Mouse (Mus musculus) CH12.LX (cell line): Measurements from ENCODE around the gene 4931429L15Rik. TPM values are rescaled to one million over a fixed set of nuclear protein-coding genes. Genes with fewer than 3 reads are reported as not detected.

ENCODE experiments used
- DNase-seq: peaks from one replicate; pipeline ENCODE4 v3.0.0-alpha.2; 2013; ENCODE audit errors: extremely low read depth
- H3K27ac ChIP-seq: 2 replicates; pipeline ENCODE4 v1.5.1; 2012; ENCODE audit warnings: low read depth, mild to moderate bottlenecking, control low read depth, moderate library complexity; ENCODE audit not compliant: insufficient read depth
- H3K27me3 ChIP-seq: replicated peaks from 2 replicates; pipeline ENCODE3; 2012; ENCODE audit warnings: inconsistent platforms
- H3K36me3 ChIP-seq, 2 experiments: replicated peaks in 1 of 2; 2 replicates each; pipeline versions ENCODE3 to v1.6.1; 2012; ENCODE audit warnings: inconsistent platforms in 1 of 2, low read length in 1 of 2, mild to moderate bottlenecking in 1 of 2, mixed read lengths in 1 of 2, moderate library complexity in 1 of 2; ENCODE audit not compliant: control insufficient read depth in 1 of 2, insufficient read depth in 1 of 2
- H3K4me1 ChIP-seq, 2 experiments: 2 replicates each; pipeline ENCODE4 v1.6.1; 2012; ENCODE audit warnings: inconsistent platforms in 1 of 2, moderate library complexity in 1 of 2; ENCODE audit not compliant: insufficient read depth in 2 of 2, control insufficient read depth in 1 of 2
- H3K4me2 ChIP-seq: 2 replicates; pipeline ENCODE4 v1.6.1; 2012; ENCODE audit warnings: low read depth, mild to moderate bottlenecking, control low read depth; ENCODE audit not compliant: poor library complexity, insufficient read depth, severe bottlenecking
- H3K4me3 ChIP-seq, 3 experiments: fragments of 150-350 bp in 1 of 3; sonication (generic) in 1 of 3; replicated peaks in 1 of 3; 2 replicates each; pipeline versions ENCODE3 to v1.5.1; 2011 to 2012; ENCODE audit warnings: low read depth in 2 of 3, low read length in 2 of 3, mild to moderate bottlenecking in 2 of 3, moderate library complexity in 2 of 3, control low read depth in 1 of 3, improper control_type of control experiment in 1 of 3, inconsistent platforms in 1 of 3, mixed read lengths in 1 of 3; ENCODE audit not compliant: poor library complexity in 1 of 3
- H3K79me2 ChIP-seq: replicated peaks from 2 replicates; pipeline ENCODE4 v1.6.1; 2012; ENCODE audit warnings: mild to moderate bottlenecking, moderate library complexity; ENCODE audit not compliant: control insufficient read depth, poor library complexity, insufficient read depth, severe bottlenecking; ENCODE audit errors: extremely low read depth
- H3K9ac ChIP-seq: 2 replicates; pipeline ENCODE4 v1.6.1; 2012; ENCODE audit warnings: low read depth, mild to moderate bottlenecking, control low read depth, moderate library complexity; ENCODE audit not compliant: insufficient read depth
- H3K9me3 ChIP-seq: replicated peaks from 2 replicates; pipeline ENCODE3; 2012; ENCODE audit warnings: low read length, inconsistent platforms, mixed read lengths
- CHD2 ChIP-seq: IDR thresholded peaks from 2 replicates; pipeline ENCODE4 v1.6.1; 2011; ENCODE audit warnings: low read length, improper control_type of control experiment
- ELF1 ChIP-seq: IDR thresholded peaks from 2 replicates; pipeline ENCODE4 v1.6.1; 2014; ENCODE audit warnings: low read depth, mild to moderate bottlenecking, inconsistent platforms, low read length, improper control_type of control experiment
- EP300 ChIP-seq: IDR thresholded peaks from 2 replicates; pipeline ENCODE4 v1.6.1; 2011; ENCODE audit warnings: low read length, improper control_type of control experiment
- JUN ChIP-seq: IDR thresholded peaks from 2 replicates; pipeline ENCODE4 v1.6.1; 2011; ENCODE audit warnings: low read depth, mild to moderate bottlenecking, low read length, improper control_type of control experiment, moderate library complexity; ENCODE audit not compliant: insufficient read depth
- JUND ChIP-seq: conservative IDR thresholded peaks from 2 replicates; pipeline ENCODE4 v1.6.1; 2011; ENCODE audit warnings: low read depth, low read length, improper control_type of control experiment
- KAT2A ChIP-seq: IDR thresholded peaks from 2 replicates; pipeline ENCODE4 v1.6.1; 2012; ENCODE audit warnings: low read length, improper control_type of control experiment, inconsistent platforms; ENCODE audit not compliant: insufficient replicate concordance
- MAFK ChIP-seq: IDR thresholded peaks from 2 replicates; pipeline ENCODE4 v1.6.1; 2011; ENCODE audit warnings: low read length, improper control_type of control experiment; ENCODE audit not compliant: insufficient replicate concordance
- MAZ ChIP-seq: IDR thresholded peaks from 2 replicates; pipeline ENCODE4 v1.6.1; 2012; ENCODE audit warnings: low read depth, mild to moderate bottlenecking, inconsistent platforms, low read length, improper control_type of control experiment, moderate library complexity
- MEF2A ChIP-seq: IDR thresholded peaks from 2 replicates; pipeline ENCODE4 v1.6.1; 2014; ENCODE audit warnings: low read depth, mild to moderate bottlenecking, inconsistent platforms, low read length, improper control_type of control experiment, borderline replicate concordance
- MYC ChIP-seq: IDR thresholded peaks from 2 replicates; pipeline ENCODE4 v1.6.1; 2011; ENCODE audit warnings: low read depth, mild to moderate bottlenecking, improper control_type of control experiment, low read length
- NRF1 ChIP-seq: IDR thresholded peaks from 2 replicates; pipeline ENCODE4 v1.6.1; 2014; ENCODE audit warnings: low read depth, mild to moderate bottlenecking, inconsistent platforms, low read length, improper control_type of control experiment, moderate library complexity
- PAX5 ChIP-seq: IDR thresholded peaks from 2 replicates; pipeline ENCODE4 v1.6.1; 2012; ENCODE audit warnings: low read length, inconsistent platforms, mixed read lengths
- POLR2A ChIP-seq: IDR thresholded peaks from 2 replicates; pipeline ENCODE4 v1.6.1; 2011; ENCODE audit warnings: low read depth, mild to moderate bottlenecking, improper control_type of control experiment, low read length
- POLR2AphosphoS2 ChIP-seq: IDR thresholded peaks from 2 replicates; pipeline ENCODE4 v1.6.1; 2011; ENCODE audit warnings: low read depth, low read length, improper control_type of control experiment
- RCOR1 ChIP-seq: conservative IDR thresholded peaks from 2 replicates; pipeline ENCODE4 v1.6.1; 2012; ENCODE audit warnings: low read depth, mild to moderate bottlenecking, inconsistent platforms, low read length, improper control_type of control experiment
- SIN3A ChIP-seq: IDR thresholded peaks from 2 replicates; pipeline ENCODE4 v1.6.1; 2012; ENCODE audit warnings: low read length, improper control_type of control experiment, inconsistent platforms
- SMC3 ChIP-seq: IDR thresholded peaks from 2 replicates; pipeline ENCODE4 v1.6.1; 2011; ENCODE audit warnings: low read depth, low read length, improper control_type of control experiment
- USF1 ChIP-seq: IDR thresholded peaks from 2 replicates; pipeline ENCODE4 v1.6.1; 2014; ENCODE audit warnings: low read depth, mild to moderate bottlenecking, inconsistent platforms, low read length, improper control_type of control experiment
- USF2 ChIP-seq: conservative IDR thresholded peaks from 2 replicates; pipeline ENCODE4 v1.6.1; 2011; ENCODE audit warnings: low read depth, low read length, improper control_type of control experiment
- ZMIZ1 ChIP-seq: IDR thresholded peaks from 2 replicates; pipeline ENCODE4 v1.6.1; 2012; ENCODE audit warnings: low read depth, mild to moderate bottlenecking, inconsistent platforms, low read length, improper control_type of control experiment
- ZNF384 ChIP-seq: IDR thresholded peaks from 2 replicates; pipeline ENCODE4 v1.6.1; 2012; ENCODE audit warnings: low read depth, low read length, improper control_type of control experiment, inconsistent platforms
- dilution Hi-C: fragments of 300-500 bp; cut with MboI; formaldehyde crosslinking; loops from 2 replicates; pipeline ENCODE4 v1.14.3; 2020; ENCODE audit warnings: low sequenced_read_pairs; ENCODE audit not compliant: extremely low pct_unique_long_range_greater_than_20kb, extremely low pct_ligation_motif_present
- in situ Hi-C: fragments of 300-500 bp; cut with MboI; formaldehyde crosslinking; loops from 3 replicates; pipeline ENCODE4 v1.14.3; 2019; ENCODE audit warnings: low sequenced_read_pairs, low pct_ligation_motif_present, low pct_unique_long_range_greater_than_20kb, mixed read lengths
- polyA plus RNA-seq: library from polyadenylated mRNA; unstranded; fragments of >175 nt; gene quantifications from 2 replicates; pipeline ENCODE4 v1.2.1, GENCODE M21; 2012; ENCODE audit warnings: low read depth; ENCODE audit not compliant: insufficient read length
- total RNA-seq, 2 experiments: library from RNA; depleted of rRNA; stranded (reverse); fragments of 300-350 nt in 1 of 2; fragments of >200 nt in 1 of 2; gene quantifications; 2 replicates each; pipeline ENCODE4 v1.2.3; 2012 to 2014

4931429L15Rik gene
- total and polyA plus RNA-seq, 3 experiments = not detected

GRCm38 (mm10) chr9:46339051-46339652, 19.4 kb upstream of the 4931429L15Rik start:
- dilution Hi-C loops = no loop called here
- Histone ChIP-seq H3K4me2 (no peak overlapping the region), H3K4me1 (peaks cover 0 to 24% of the 10 kb centered on the region in 2 experiments; a peak in 2 of 4 replicates), H3K9ac (no peak overlapping the region), H3K4me3 (no peak overlapping the region), H3K27me3 (peaks cover 18% of the 10 kb centered on the region), H3K79me2 (no peaks in the 10 kb centered on the region), H3K27ac (no peak overlapping the region), H3K36me3 (no peaks in the 10 kb centered on the region), H3K9me3 (no peaks in the 10 kb centered on the region)
- no peak for DNase-seq
- no peak for TF ChIP-seq USF2
- TF ChIP-seq MAFK = no peak
- TF ChIP-seq SIN3A = no peak
- TF ChIP-seq CHD2 = no peak
- TF ChIP-seq EP300 = no peak
- TF ChIP-seq NRF1 = no peak
- TF ChIP-seq JUND = no peak
- TF ChIP-seq JUN = no peak
- TF ChIP-seq MYC = no peak
- no peak for TF ChIP-seq POLR2AphosphoS2
- TF ChIP-seq PAX5 = no peak
- no peak for TF ChIP-seq POLR2A
- TF ChIP-seq SMC3 = no peak
- no peak for TF ChIP-seq ZMIZ1
- TF ChIP-seq MAZ = no peak
- in situ Hi-C loops = no loop called here

GRCm38 (mm10) chr9:46338384-46338783, 18.6 kb upstream of the 4931429L15Rik start:
- TF ChIP-seq MEF2A = no peak
- TF ChIP-seq PAX5 = no peak
- no peak for TF ChIP-seq KAT2A
- TF ChIP-seq USF1 = no peak
- TF ChIP-seq JUN = no peak
- TF ChIP-seq ZNF384 = no peak
- TF ChIP-seq RCOR1 = no peak
- TF ChIP-seq JUND = no peak
- no peak for TF ChIP-seq CHD2
- TF ChIP-seq ELF1 = no peak
- Histone ChIP-seq H3K4me3 (no peak overlapping the region), H3K79me2 (no peaks in the 10 kb centered on the region), H3K27me3 (peaks cover 19% of the 10 kb centered on the region), H3K36me3 (no peaks in the 10 kb centered on the region), H3K4me1 (peaks cover 0 to 24% of the 10 kb centered on the region in 2 experiments; a peak in 2 of 4 replicates), H3K27ac (no peak overlapping the region), H3K9me3 (no peaks in the 10 kb centered on the region), H3K9ac (no peak overlapping the region), H3K4me2 (0 out of 2 replicates have a peak overlapping the region, but pooled peaks have one; percentile 22)
- peak; percentile 8 for DNase-seq
- in situ Hi-C loops (no loop called here), dilution Hi-C loops (no loop called here)
